Mouse (Mus musculus) skeletal muscle tissue, adult 2 months (tissue): ENCODE results near the gene Pxdc1.

Experiments
- DNase-seq: peaks from one replicate; pipeline ENCODE4 v3.0.0-alpha.2; 2012; ENCODE audit warnings: low read depth, low spot score

Gene Pxdc1

DNA sequence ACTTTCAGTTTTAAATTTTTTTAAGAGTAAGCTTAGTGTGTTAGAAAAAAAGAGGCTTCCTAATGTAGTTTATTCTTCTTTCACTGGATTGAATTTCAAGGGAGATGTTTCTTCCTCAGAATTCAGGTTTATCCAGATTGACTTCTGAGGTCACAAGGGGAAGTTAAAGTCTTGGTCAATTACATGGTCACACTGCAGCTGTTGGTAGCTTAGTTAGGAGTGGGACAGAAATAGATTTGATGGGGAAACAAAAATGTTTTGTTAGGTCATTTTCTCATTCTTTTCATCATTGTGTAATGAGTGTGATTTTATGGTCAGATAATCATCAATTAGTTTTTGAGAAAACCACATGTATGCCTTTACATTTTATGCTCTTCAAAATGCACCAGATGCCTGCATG lies 56.5 kb downstream of the Pxdc1 start:
- DNase-seq: no peak
